Mouse (Mus musculus) lung, postnatal 0 days (tissue): ENCODE results near the gene Myh1.

ENCODE experiments used
- CTCF ChIP-seq: IDR thresholded peaks from 2 replicates; pipeline ENCODE4 v1.5.1; 2016; ENCODE audit warnings: antibody characterized with exemption, mild to moderate bottlenecking
- EP300 ChIP-seq: IDR thresholded peaks from 2 replicates; pipeline ENCODE4 v1.6.1; 2016; ENCODE audit warnings: antibody characterized with exemption, mild to moderate bottlenecking, control low read depth

- TF ChIP-seq CTCF = no peak
- no peak for TF ChIP-seq EP300
Measured at GRCm38 (mm10) chr11:67221803-67222202, 22.0 kb downstream of the Myh1 start.
